Mouse (Mus musculus) layer of hippocampus, adult 9-10 months (tissue): ENCODE data around the gene Gsn.

ENCODE experiments used
- DNase-seq: peaks from one replicate; pipeline ENCODE4 v3.0.0; 2022; ENCODE audit warnings: low spot score

Gene Gsn

DNA sequence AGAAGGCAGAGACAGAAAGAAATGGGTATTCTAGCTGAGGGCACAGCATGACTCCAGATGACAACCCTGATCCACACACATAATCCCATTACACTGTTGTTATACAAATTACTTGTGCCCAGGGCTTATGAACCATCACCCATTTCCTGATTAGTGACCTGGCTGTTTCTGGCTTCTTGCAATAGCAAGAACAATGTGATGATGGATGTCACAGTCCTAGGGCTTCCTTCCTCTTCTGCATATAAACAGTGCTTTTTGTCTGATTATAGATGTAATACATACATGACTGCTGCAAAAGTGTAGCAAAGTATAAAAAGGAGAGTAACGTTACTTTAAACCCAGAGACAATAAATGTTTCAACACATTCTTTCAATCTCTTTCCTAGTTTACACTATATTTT lies 70.8 kb downstream of the Gsn start:
- DNase-seq = no peak

DNA sequence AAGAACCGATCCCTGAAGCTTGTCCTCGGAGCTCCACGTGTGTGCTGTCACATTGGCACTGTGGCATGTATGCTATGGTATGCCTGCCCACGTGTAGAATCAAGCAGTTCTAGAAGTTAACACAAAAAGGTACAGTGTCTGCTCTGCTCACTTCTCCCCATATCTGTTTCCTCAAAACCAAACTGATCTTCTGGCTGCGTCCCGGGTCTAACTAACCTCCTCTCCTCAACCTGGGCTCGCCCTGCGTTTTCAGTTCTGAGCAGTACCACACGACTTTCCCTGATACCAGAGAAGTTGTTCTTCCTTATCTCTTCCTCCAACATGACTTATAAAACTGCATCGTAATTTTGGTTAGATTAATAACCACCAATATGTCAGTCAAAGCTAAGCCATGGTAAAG lies 71.4 kb downstream of the Gsn start:
- no peak for DNase-seq

DNA sequence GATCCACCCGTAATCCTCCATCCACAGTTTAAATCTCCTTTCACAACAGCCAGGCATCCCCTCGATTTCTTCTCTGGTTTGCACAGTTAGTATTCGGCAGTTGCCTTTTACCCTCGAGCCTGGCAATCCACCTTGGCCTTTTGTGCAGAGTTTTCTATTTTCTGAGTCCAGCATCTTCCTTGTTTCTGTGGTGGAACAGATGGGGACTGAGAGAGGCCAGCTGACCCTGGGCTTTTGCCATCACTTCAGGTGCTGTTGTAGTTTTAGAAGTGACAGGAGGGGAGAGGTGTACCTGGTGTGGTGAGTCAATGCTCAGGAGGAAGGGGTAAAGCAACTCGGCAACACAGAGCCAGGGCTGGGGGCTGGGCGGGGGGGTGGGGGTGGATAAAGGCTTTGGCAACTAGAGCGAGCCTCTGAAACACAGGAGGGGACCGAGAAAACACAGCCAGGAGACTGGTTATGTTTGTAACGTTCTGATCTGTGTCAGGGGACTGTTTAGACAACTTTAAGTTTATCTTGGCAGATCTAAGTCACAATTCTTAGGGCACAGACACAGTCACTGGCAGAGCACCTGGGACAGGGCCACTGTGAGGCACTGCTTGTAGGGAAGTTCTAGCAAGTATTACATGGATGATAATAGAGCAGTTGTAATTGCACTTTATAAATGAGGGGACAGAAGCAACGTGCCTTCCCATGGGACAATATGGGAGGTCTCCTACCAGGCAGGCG lies 72.0 kb downstream of the Gsn start:
- no peak for DNase-seq

DNA sequence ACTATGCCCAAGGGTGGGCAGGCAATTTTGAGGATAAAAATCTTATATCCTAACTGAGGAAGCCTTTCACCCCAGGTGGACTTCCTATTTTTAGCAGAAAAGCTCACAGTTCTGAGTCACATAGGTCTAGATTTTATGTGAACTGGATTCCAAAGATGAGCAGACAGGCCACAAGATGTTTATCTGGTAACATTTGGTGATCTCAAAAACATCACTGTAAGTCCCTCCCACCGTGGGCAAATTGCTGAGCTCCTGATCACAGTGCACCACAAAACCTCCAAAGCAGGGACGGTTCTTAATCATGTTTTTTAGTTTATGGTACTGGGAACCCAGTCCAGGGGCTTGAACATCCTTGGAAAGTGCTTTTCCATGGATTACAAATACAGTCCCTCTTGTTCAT lies 72.9 kb downstream of the Gsn start:
- no peak for DNase-seq

DNA sequence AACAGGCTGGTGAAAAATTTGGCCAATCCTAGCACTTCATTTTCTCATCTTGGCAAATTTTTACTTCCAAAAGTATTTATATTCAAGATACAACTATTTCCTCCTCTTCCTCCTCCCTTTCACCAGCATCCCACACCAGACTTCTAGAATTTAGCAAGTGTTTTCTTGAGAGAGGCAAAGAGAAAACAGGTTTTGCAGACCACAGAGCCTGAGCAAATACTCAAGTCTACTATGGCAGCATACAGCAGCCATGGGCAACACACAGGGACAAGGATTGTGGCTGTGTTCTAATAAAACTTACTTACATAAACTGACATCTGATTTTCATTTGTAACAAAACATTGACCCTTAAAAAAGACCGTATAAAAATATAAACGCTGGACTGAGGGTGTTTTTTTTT lies 75.0 kb downstream of the Gsn start:
- no peak for DNase-seq

DNA sequence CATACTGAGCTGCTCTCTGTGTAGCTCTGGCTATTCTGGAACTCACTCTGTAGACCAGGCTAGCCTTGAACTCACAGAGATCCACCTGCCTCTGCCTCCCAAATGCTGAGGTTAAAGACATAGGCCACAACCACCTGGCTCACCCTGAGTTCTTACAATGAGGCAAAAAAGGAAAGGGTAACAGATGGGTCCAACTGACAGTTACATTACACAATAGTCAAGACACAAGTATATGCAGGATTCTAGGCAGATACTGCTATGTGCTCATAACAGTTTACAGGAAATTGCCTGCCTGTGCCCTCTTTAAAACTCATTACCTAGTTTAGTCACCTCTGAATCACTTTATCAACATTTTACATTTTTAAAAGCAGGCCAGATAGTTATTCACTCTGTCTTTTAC lies 77.5 kb downstream of the Gsn start:
- no peak for DNase-seq

DNA sequence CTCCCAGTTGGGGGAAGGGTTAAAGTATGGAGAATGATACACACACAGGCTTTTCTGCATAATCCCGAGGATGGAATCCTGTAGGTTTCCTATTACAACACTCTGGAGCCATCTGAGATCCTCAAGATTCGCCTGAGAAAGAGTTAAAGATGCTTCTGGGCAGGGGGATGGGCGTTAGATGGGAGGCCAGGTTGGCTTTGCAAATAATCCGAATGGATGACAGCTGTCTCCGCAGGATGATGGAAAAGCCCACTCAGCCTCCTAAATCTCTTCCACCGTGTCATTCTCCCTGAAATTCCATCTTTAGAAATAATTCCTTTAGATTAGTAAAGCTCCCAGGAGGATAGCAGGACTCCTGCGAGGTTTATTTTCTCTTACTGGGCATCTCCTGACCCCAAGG lies 79.4 kb downstream of the Gsn start:
- no peak for DNase-seq

DNA sequence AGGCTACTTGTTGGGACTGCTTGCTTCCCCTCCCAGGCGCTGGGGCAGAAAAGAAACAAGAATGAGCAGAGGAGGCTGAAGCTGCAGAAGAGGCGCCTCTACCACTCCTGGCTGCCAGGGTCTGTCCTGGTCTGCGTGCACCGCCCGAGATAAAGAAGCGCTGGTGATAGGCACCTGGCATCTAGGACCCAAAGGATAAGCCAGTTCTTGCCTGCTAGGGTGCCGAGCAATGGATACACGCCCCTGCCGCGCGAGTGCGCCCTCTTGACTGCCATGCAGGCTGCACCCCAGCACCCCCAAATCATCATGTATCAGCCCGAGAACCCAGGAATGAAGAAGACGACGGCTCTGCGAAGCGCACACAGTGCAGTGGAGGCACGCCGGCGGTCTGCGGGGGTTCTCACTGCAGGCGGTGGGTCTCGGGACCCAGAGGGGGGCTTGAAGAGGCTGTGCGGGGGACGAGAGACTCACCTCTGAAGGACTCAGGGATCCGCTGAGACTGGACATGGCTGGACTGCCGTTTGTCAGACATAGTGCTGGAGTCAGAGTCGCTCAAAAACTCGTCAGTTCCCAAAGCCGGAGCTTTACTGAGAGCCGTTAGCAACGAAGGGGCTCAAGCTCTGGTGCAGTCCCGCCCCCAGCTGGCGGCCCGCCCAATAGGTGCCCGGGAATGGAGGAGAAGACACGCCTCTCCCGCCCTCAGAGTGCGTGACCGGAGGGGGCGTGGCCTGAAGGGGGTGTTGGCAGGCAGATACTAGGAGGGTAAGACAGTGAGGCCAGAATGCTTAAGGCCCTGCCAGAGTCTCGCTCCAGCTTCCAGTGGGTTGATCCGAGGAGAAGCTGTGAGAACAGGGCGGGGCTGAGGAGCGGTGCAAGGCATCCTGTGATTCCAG lies 80.5 kb downstream of the Gsn start, which contains the start of gene Stom:
Stom (minus strand) TSS at position 589 of the 893 bp plus-strand sequence.
- peak; percentile 89 for DNase-seq

DNA sequence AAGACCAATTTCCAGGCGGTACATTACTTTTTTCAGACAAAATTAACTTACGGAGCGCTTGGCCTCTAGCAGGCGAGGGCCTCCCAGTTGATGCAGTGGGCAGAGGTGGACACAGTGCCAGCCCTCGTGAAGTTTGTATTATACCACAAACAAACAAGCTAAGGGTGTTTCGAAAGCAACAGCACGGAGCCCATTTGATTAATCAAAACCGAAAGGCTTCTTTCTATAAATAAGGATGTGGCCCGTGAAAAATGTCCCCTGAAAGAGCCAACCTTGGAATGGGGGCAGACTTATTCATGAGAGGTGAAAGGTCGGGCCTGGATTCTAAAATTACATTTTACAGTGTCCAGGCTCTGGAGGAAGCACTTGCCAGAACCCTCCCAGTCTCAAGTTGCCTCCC lies 81.2 kb downstream of the Gsn start:
- DNase-seq = no peak

DNA sequence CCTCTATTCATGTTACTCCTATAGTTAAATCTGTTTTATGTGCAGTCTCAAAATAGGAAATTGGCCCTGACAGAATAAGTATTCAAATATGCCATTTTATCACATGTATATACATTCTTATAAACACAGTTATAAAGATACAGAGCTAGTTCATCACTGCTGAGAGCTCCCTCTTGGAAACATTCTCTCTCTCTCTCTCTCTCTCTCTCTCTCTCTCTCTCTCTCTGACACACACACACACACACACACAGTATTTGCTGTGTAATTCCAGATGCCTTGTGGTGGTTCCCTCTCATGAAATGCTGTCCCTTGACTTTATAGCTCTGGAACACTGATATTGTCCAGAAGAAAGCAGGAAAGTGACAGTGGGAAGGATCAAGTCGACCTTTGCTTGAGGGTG lies 81.9 kb downstream of the Gsn start:
- no peak for DNase-seq

DNA sequence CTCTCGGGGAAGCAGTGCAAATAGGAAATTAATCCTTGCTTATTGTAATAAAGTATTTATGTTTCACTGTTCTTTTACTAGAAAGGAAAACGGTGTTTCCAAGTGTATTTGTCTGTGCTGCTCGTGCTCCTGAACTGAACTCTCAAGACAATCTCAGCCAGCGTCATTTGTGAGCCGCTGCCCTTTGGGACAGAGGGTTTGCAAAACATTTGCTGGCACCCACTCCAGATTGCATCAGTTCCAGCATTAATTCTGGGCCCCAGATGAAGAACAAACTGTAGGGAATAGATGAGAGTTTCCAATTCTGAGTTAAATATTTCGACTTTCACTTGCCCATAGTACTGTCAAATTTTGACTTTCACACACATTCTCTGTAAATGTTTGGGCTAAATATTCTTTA lies 82.5 kb downstream of the Gsn start:
- DNase-seq = no peak

DNA sequence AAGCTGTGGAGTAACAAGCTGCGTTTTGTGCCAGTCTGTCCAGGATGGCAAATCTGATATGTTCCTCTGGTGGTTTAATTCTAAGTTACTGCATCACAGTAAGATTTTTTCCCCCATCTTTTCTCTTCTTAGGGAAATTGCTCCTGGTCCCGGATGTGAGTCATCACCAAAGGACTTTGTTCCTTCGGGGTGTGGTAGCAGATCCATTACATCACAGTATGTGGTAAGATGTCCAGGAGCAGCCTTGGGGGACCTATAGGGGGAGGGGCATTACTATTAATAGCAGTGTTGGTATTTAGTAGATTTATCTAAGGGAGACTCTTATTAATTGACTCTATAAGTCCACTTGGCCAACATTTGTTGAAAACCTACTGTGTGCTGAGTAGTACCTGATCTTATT lies 86.4 kb downstream of the Gsn start:
- no peak for DNase-seq

DNA sequence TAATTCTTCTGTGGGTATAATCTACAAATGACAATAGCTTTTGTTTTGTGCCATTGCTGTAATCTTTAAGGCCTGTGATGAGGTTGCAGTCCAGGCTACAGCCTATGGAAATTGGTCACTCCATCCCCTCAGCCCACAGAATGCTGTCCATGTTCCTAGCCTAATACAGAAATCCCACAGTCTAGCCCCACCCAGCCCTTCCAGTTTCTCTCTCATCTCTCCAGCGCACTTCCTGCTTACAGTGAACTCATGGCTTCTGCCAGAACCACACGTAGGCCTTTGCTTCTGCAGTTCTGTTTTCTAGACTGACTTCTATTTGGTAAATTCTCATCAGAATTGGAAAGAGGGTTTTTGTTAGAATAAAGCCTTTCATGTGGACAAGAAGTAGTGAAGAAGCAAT lies 89.8 kb downstream of the Gsn start:
- no peak for DNase-seq

DNA sequence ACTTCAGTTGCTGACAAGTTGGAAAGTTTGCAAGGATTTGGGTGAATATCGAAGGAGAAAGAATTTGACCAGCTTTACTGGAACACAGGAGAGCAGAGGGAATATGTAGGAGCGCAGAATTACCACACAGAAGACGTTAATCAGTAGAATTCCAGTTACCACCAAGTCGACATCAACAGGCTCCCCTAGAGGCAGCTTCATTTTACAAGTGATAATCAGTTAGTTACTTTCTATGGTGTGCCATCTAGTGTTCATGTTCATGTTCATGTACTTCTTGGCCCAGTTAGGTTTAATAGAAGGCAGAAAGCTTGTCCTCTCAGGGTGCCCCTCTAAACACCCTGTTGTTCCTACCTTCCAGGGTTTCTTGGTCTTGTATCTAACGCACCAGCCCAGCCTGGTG lies 93.0 kb downstream of the Gsn start:
- no peak for DNase-seq
